Mouse (Mus musculus): ENCODE measurements around the gene Hsd17b1. TPM values are rescaled to one million over a fixed set of nuclear protein-coding genes. Genes with fewer than 3 reads are reported as not detected.
A peak's percentile ranks its signal among the peaks of the same experiment; 100 is the strongest.

The Hsd17b1 gene
- polyA plus RNA-seq, 1 experiment = not detected

DNA sequence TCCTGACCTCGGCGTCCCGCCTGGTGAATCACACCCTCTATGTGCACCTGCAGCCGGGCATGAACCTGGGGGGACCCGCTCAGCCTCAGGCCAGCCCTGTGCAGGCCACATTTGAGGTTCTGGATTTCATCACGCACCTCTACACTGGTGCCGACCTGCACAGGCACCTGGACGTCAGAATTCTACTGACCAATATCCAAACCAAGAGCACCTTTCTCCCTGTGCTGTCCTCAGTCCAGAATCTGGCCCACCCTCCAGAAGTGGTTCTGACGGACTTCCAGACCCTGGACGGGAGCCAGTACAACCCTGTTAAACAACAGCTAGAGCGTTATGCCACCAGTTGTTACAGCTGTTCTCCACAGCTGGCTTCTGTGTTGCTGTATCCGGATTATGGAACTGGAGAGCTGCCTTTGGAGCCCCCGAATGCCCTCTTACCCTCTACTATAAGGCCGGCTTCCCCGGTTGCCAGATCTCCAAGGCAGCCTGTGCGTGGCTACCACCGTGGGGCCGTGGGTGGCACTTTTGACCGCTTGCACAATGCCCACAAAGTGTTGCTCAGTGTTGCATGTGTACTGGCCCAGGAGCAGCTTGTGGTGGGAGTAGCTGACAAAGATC is 5.0 kb downstream of the Hsd17b1 start:
- Histone ChIP-seq H3K4me3 (ENCODE audit: insufficient read depth, low read length) (peak overlapping the region; percentile 79), H3K27ac (ENCODE audit: insufficient read depth, low read depth, low read length) (peak overlapping the region; percentile 89), H3K4me1 (ENCODE audit: control insufficient read depth, insufficient read depth, low read length) (peaks cover 32% of the 10 kb centered on the region)
- TF ChIP-seq POLR2A (IDR thresholded peaks at IDR 0.05; ENCODE audit: borderline replicate concordance, low read depth, low read length) (no peak), CTCF (IDR thresholded peaks at IDR 0.05; ENCODE audit: low read depth, low read length) (no peak)

DNA sequence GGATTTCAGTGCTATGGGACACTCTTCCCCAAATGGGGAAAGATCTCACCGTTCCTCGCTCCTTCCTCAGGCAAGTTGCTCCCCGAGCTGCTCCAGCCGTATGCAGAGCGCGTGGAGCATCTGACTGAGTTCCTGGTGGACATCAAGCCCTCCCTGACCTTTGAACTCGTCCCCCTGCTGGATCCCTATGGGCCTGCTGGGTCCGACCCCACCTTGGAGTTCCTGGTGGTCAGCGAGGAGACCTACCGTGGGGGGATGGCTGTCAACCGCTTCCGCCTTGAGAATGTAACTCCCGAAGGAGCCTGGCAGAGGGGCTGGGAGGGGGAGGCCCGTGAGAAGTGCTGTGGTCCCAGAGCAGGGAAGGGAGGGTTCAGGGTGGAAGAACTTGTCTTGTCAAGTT is 6.0 kb downstream of the Hsd17b1 start:
- Histone ChIP-seq H3K4me3 (ENCODE audit: insufficient read depth, low read length) (no peak overlapping the region), H3K27ac (ENCODE audit: insufficient read depth, low read depth, low read length) (no peak overlapping the region), H3K4me1 (ENCODE audit: control insufficient read depth, insufficient read depth, low read length) (peaks cover 33% of the 10 kb centered on the region)
- TF ChIP-seq CTCF (IDR thresholded peaks at IDR 0.05; ENCODE audit: low read depth, low read length) (no peak), POLR2A (IDR thresholded peaks at IDR 0.05; ENCODE audit: borderline replicate concordance, low read depth, low read length) (no peak)

GRCm38 (mm10) chr11:101084811-101085210 is 6.6 kb downstream of the Hsd17b1 start:
- peaks cover 33% of the 10 kb centered on the region for H3K4me1 ChIP-seq (ENCODE audit: control insufficient read depth, insufficient read depth, low read length)
- H3K27ac ChIP-seq (ENCODE audit: insufficient read depth, low read depth, low read length) = no peak overlapping the region
- H3K4me3 ChIP-seq (ENCODE audit: insufficient read depth, low read length) = no peak overlapping the region
- TF ChIP-seq POLR2A (IDR thresholded peaks at IDR 0.05; ENCODE audit: borderline replicate concordance, low read depth, low read length) (no peak), CTCF (IDR thresholded peaks at IDR 0.05; ENCODE audit: low read depth, low read length) (no peak)

DNA sequence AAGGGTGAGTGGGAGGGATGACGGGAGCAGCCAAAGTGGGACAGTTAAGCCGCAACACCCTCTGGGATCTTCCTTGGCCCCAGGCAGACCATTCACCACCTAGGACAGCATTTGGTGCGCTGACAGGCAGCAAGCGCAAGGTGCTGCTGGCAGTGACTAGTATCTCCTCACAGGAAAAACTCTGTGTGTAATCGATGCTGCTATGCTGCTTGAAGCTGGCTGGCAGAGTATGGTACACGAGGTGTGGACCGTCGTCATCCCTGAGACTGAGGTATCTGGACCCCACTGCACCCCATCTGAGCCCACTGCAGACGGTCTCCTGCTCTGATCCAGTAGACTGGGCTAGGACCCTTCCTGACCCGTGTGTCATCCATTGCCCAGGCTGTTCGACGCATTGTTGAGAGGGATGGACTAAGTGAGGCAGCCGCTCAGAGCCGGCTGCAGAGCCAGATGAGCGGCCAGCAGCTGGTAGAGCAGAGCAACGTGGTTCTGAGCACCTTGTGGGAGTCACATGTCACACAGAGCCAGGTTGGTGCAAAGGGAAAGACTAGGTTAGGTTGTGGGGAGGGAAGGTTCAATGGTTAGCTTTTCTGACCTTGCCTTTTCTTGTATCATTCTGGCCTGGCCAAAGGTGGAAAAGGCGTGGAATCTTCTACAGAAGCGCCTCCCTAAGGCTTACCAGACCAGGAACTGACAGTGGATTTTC is 7.6 kb downstream of the Hsd17b1 start:
- TF ChIP-seq POLR2A (IDR thresholded peaks at IDR 0.05; ENCODE audit: borderline replicate concordance, low read depth, low read length) (no peak), CTCF (IDR thresholded peaks at IDR 0.05; ENCODE audit: low read depth, low read length) (no peak)
- no peak overlapping the region for H3K27ac ChIP-seq (ENCODE audit: insufficient read depth, low read depth, low read length)
- peaks cover 32% of the 10 kb centered on the region for H3K4me1 ChIP-seq (ENCODE audit: control insufficient read depth, insufficient read depth, low read length)
- H3K4me3 ChIP-seq (ENCODE audit: insufficient read depth, low read length) = no peak overlapping the region

DNA sequence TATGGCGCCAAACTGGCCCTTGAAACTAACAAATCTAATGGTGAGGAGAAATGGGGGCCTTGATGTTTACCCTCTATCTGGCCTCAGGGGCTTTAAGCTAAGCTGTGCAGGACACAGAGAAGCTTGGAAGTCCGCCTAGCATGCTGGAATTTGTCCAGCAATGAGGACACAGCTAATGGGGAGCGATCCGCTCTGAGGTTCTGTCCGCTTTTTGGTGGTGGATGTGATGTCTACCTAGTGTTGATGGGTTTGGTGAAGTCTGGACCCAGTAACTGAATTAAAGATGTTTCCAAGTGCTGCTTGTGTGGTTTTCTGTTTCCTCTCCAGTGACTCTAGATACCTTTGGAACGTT is 8.1 kb downstream of the Hsd17b1 start:
- no peak for TF ChIP-seq CTCF (IDR thresholded peaks at IDR 0.05; ENCODE audit: low read depth, low read length)
- no peak for TF ChIP-seq POLR2A (IDR thresholded peaks at IDR 0.05; ENCODE audit: borderline replicate concordance, low read depth, low read length)
- Histone ChIP-seq H3K27ac (ENCODE audit: insufficient read depth, low read depth, low read length) (peak overlapping the region; percentile 53), H3K4me1 (ENCODE audit: control insufficient read depth, insufficient read depth, low read length) (peaks cover 27% of the 10 kb centered on the region), H3K4me3 (ENCODE audit: insufficient read depth, low read length) (peak overlapping the region; percentile 80)

DNA sequence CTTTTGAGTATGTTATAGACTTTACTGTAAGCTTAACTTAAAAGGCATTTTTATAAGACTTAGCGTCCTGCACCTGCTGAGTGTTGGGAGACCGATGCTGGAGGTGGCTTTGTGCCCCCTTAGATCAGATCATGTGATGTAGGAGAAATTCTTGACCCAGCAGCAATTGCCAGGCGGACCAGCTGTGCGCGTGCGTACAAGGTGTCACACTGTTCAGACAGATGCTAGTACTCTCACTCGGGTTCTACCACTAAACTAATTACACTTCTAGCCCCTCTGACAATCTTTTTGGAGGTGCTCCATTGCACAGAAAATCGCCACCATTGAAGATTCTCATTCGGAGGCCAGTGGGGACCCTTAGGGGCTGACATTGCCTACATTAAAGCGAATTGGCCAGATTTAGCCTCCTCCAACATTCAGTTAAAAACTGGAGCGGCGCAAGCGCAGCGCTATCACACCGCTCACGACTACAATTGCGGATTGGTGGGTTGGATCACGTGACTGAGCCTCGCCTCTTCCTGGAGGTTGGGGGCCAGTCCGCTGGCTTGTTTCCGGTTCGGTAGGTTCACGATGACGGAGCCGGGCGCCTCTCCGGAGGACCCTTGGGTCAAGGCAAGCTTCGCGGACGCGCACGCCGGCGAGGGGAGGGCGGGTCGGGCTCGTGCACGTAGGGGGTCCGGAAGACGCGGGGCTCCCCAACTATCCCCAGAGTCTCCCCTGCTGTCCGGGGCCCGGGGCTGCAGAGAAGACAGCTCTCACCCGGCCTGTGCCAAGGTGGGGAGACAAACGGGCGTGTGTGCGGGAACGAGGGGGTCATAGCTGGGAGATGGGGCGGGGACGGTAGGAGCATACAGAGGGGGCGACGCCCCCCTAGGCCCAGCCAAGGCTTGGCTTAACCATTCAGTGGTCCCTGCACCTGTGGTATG is 8.8 kb downstream of the Hsd17b1 start, which contains the start of gene Mlx:
TSS of gene Mlx (plus strand) at position 522 of the 926 bp plus-strand sequence.
- TF ChIP-seq CTCF (IDR thresholded peaks at IDR 0.05; ENCODE audit: low read depth, low read length) (no peak), POLR2A (IDR thresholded peaks at IDR 0.05; ENCODE audit: borderline replicate concordance, low read depth, low read length) (no peak)
- Histone ChIP-seq H3K4me1 (ENCODE audit: control insufficient read depth, insufficient read depth, low read length) (peaks cover 26% of the 10 kb centered on the region), H3K27ac (ENCODE audit: insufficient read depth, low read depth, low read length) (peak within 1 kb of the TSS; percentile 53), H3K4me3 (ENCODE audit: insufficient read depth, low read length) (peak within 1 kb of the TSS; percentile 80)

DNA sequence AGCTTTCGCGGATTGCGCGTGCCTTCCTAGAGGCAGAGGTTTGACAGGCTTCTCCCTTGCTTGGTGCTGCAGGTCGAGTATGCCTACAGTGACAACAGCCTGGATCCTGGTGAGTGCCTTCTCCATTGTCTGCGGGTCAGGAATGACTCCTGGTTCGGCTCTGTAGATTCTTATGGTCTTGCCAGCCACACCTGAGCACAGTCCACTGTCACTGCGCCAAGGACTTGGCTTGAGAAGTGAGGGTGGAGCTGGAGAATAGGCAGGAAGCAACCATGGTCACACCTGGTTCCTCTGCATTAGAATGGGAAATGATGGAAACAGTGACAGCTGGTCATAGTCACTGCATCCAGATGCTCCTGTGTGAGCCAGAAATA is 9.5 kb downstream of the Hsd17b1 start:
- H3K4me1 ChIP-seq (ENCODE audit: control insufficient read depth, insufficient read depth, low read length) = peaks cover 26% of the 10 kb centered on the region
- no peak for TF ChIP-seq CTCF (IDR thresholded peaks at IDR 0.05; ENCODE audit: low read depth, low read length)
- TF ChIP-seq POLR2A (IDR thresholded peaks at IDR 0.05; ENCODE audit: borderline replicate concordance, low read depth, low read length) = no peak
- H3K27ac ChIP-seq (ENCODE audit: insufficient read depth, low read depth, low read length) = no peak overlapping the region
- peak overlapping the region; percentile 80 for H3K4me3 ChIP-seq (ENCODE audit: insufficient read depth, low read length)

GRCm38 (mm10) chr11:101089931-101090330 is 11.7 kb downstream of the Hsd17b1 start:
- TF ChIP-seq POLR2A (IDR thresholded peaks at IDR 0.05; ENCODE audit: borderline replicate concordance, low read depth, low read length) (no peak), CTCF (IDR thresholded peaks at IDR 0.05; ENCODE audit: low read depth, low read length) (no peak)
- H3K27ac ChIP-seq (ENCODE audit: insufficient read depth, low read depth, low read length) = no peak overlapping the region
- H3K4me3 ChIP-seq (ENCODE audit: insufficient read depth, low read length) = no peak overlapping the region
- H3K4me1 ChIP-seq (ENCODE audit: control insufficient read depth, insufficient read depth, low read length) = peaks cover 24% of the 10 kb centered on the region

DNA sequence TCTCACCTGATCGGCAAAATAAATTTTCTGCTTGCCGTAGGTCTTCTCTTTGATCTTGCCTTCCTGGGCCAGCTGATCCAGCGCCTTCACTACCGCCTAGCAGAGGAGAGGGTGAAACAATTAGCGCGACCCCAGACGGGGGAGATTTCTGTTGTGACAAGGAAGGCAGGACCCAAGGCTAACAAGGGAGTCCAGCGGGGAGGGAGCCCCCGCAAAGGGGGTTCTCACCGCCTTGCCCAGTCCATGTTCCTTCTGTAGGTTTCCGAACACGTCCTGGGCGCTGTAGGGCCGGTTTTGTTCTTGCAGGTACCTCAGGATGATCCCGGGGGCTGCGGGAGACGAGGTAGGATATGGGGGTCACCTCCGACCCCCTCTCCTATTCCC is 16.7 kb downstream of the Hsd17b1 start:
- Histone ChIP-seq H3K4me1 (ENCODE audit: control insufficient read depth, insufficient read depth, low read length) (peaks cover 6% of the 10 kb centered on the region; the same call in 1 of the 2 replicates), H3K4me3 (ENCODE audit: insufficient read depth, low read length) (peak overlapping the region; percentile 96), H3K27ac (ENCODE audit: insufficient read depth, low read depth, low read length) (no peak overlapping the region)
- TF ChIP-seq CTCF (IDR thresholded peaks at IDR 0.05; ENCODE audit: low read depth, low read length) (no peak), POLR2A (IDR thresholded peaks at IDR 0.05; ENCODE audit: borderline replicate concordance, low read depth, low read length) (no peak)

All from bone marrow macrophage, adult 2 months (primary cell).